Mouse (Mus musculus) embryonic facial prominence, embryonic 11.5 days (tissue): ENCODE data around the gene Serinc2. TPM values are rescaled to one million over a fixed set of nuclear protein-coding genes. Genes with fewer than 3 reads are reported as not detected.

Source experiments
- ATAC-seq: fragments of 200-750 bp; cut with Nextera tagmentation; replicated peaks from 2 replicates; pipeline ENCODE4 v1.8.0; 2017; ENCODE audit warnings: low read depth; ENCODE audit not compliant: insufficient number of reproducible peaks, low FRiP score, low TSS enrichment
- DNase-seq: peaks from one replicate; pipeline ENCODE4 v3.0.0-alpha.2; 2015; ENCODE audit warnings: low spot score
- H3K27ac ChIP-seq: fragments of 300-500 bp; sonication (generic); replicated peaks from 2 replicates; pipeline ENCODE4 v1.5.1; 2014; ENCODE audit warnings: mild to moderate bottlenecking, low read depth, low read length, control low read depth
- H3K27me3 ChIP-seq: fragments of 300-500 bp; sonication (generic); 2 replicates; pipeline ENCODE4 v1.6.1; 2014; ENCODE audit warnings: mild to moderate bottlenecking, low read length, moderate library complexity, mixed read lengths; ENCODE audit not compliant: control insufficient read depth, insufficient read depth
- H3K36me3 ChIP-seq: fragments of 300-500 bp; sonication (generic); replicated peaks from 2 replicates; pipeline ENCODE4 v1.6.1; 2014; ENCODE audit warnings: low read depth, mild to moderate bottlenecking, low read length, moderate library complexity, mixed read lengths; ENCODE audit not compliant: control insufficient read depth, insufficient read depth
- H3K4me1 ChIP-seq: fragments of 300-500 bp; sonication (generic); 2 replicates; pipeline ENCODE4 v1.6.1; 2014; ENCODE audit warnings: low read length, mixed read lengths; ENCODE audit not compliant: control insufficient read depth, insufficient read depth
- H3K4me2 ChIP-seq: fragments of 300-500 bp; sonication (generic); 2 replicates; pipeline ENCODE4 v1.6.1; 2014; ENCODE audit warnings: low read depth, mild to moderate bottlenecking, control low read depth, low read length, moderate library complexity
- H3K4me3 ChIP-seq: fragments of 300-500 bp; sonication (generic); 2 replicates; pipeline ENCODE4 v1.5.1; 2014; ENCODE audit warnings: low read depth, low read length, control low read depth
- H3K9ac ChIP-seq: fragments of 300-500 bp; sonication (generic); replicated peaks from 2 replicates; pipeline ENCODE4 v1.6.1; 2014; ENCODE audit warnings: mild to moderate bottlenecking, control low read depth, low read length
- H3K9me3 ChIP-seq: fragments of 300-500 bp; sonication (generic); replicated peaks from 2 replicates; pipeline ENCODE4 v1.6.1; 2016; ENCODE audit warnings: mild to moderate bottlenecking, low read length, inconsistent platforms, mixed read lengths; ENCODE audit not compliant: control insufficient read depth
- WGBS: fragments of 180-500 bp; shearing (Covaris S2); extraction: QIAGEN DNeasy Blood & Tissue Kit; methylation state at CpG from one replicate; pipeline ENCODE4 v1.1.7; 2014; 5-methylcytosine and 5-hydroxymethylcytosine counted together
- polyA plus RNA-seq: library from polyadenylated mRNA; unstranded; fragments of >200 nt; fragmentation: Nextera tagmentation; extraction: Ambion mirVana; gene quantifications from 2 replicates; pipeline ENCODE4 v1.2.1, GENCODE M21; 2014

Serinc2 gene
- polyA plus RNA-seq, 1 experiment from 2014 or later = 82.7 TPM

DNA sequence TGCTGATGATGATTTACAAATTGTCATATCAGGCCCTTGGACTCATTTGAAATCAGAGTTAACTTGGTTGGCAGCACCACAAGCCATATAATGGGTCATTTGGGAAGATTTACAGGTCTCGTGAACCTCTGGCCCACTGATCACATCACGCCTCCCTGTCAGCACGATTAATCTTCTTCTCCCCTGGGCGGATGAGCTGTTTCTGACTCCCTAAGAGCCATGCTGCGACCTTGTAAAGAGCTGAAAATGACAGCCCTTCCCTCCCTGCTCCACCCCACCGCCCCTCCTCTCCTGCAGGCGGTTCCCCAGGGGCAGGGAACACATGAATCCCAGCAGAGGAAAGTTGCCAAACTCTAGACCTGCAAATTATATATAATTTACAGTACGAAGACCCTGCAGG is 42.6 kb downstream of the Serinc2 start:
- Histone ChIP-seq H3K27me3 (no peaks in the 10 kb centered on the region), H3K27ac (no peak overlapping the region), H3K4me1 (no peaks in the 10 kb centered on the region), H3K9ac (no peak overlapping the region), H3K36me3 (no peaks in the 10 kb centered on the region), H3K4me2 (no peak overlapping the region), H3K9me3 (no peaks in the 10 kb centered on the region), H3K4me3 (no peak overlapping the region)
- ATAC-seq (no peak), DNase-seq (no peak)
- WGBS = 64% methylated on average over 8 of the region's 8 CpGs

DNA sequence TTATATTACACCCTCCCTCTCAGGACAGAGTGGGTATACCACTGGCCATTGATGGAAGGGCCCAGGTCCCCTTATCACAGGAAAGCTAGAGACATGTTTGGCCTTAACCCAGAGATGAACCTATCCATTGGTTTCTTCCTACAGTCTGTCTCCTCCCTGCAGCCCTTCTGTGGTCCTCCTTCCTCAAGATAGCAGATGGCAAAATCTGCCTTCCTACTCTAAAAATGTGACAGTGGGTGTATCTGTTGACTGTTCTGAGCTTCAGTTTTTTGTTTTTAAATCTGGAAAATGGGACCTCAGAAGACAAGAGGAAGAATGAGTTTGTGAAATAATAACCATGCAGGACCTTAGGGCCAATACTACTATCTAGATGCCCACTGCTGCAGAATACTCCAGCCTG is 54.9 kb downstream of the Serinc2 start:
- no peaks in the 10 kb centered on the region for H3K9me3 ChIP-seq
- no peak overlapping the region for H3K9ac ChIP-seq
- no peaks in the 10 kb centered on the region for H3K4me1 ChIP-seq
- H3K27ac ChIP-seq = no peak overlapping the region
- H3K36me3 ChIP-seq = no peaks in the 10 kb centered on the region
- ATAC-seq = no peak
- no peak overlapping the region for H3K4me3 ChIP-seq
- no peak for DNase-seq
- H3K4me2 ChIP-seq = no peak overlapping the region
- H3K27me3 ChIP-seq = no peaks in the 10 kb centered on the region

DNA sequence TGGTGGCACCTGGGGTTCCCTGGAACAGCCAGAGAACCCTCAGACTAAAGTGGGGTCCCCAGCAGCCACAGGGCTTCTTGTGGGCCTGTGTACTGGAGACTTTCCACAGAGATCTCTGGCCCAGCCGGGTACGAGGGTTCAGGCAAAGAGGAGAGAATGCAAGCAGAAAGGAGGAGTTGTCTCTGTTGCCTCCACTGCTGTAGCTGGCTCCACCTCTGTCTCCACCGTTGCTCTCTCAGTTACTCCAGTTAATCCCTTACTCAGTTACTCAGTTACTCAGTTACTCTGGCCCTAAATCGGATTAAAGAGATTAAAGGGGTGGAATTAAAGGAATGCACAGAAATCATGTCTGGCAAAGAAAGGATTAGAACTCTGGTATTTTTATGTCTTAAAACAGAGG is 56.8 kb downstream of the Serinc2 start, which contains the start of gene Gm853:
TSS of gene Gm853 (minus strand) at position 223 of the 400 bp plus-strand sequence.
- DNase-seq (no peak), ATAC-seq (no peak)
- Histone ChIP-seq H3K9ac (no peak within 1 kb of the TSS), H3K4me3 (no peak within 1 kb of the TSS), H3K4me1 (no peaks in the 10 kb centered on the region), H3K27ac (no peak within 1 kb of the TSS), H3K27me3 (no peaks in the 10 kb centered on the region), H3K9me3 (no peaks in the 10 kb centered on the region), H3K36me3 (no peaks in the 10 kb centered on the region), H3K4me2 (no peak within 1 kb of the TSS)
- WGBS = 68% methylated on average over 4 of the region's 4 CpGs

DNA sequence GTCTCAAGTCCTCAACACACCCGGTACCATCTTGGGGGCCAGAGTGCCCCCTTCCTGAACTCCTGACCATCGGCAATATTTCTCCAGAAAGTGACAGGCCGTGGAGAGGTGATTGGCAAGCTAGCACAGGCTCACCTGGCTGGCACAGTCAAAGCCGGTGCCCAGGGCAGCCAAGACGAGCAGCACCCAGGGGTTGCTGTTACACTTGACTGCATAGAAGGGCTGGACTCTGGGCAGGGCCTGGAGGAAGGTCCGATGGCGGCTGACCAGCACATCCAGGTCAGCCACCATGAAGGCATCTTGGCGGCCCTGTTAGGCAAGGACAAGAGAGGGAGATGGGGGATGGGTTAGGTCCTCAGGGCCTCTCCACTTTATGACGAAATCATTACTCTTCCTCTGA is 58.8 kb downstream of the Serinc2 start:
- Histone ChIP-seq H3K9me3 (no peaks in the 10 kb centered on the region), H3K9ac (no peak overlapping the region), H3K4me3 (no peak overlapping the region), H3K27ac (no peak overlapping the region), H3K4me2 (no peak overlapping the region), H3K36me3 (no peaks in the 10 kb centered on the region), H3K4me1 (no peaks in the 10 kb centered on the region), H3K27me3 (no peaks in the 10 kb centered on the region)
- ATAC-seq (no peak), DNase-seq (no peak)
- WGBS = 77% methylated on average over 9 of the region's 9 CpGs

DNA sequence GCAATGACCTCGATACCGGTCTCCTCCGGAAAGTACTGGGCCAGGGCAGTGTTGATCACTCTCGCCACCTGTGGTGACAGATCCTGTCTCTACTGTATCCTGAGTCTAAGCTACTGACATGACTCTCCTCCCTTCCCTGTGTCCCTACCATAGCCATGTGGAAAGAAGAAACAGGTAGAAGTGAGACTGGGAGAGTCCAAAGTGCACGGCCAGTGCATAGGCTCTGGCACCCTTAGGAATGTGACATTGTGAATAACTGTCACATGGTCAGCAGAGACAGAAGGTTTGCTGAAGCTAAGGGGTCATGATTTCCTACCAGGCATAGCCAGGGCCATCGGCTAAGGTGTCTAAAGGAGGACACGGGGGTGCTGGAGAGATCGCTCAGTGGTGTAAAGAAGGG is 63.6 kb downstream of the Serinc2 start:
- Histone ChIP-seq H3K36me3 (no peaks in the 10 kb centered on the region), H3K4me3 (no peak overlapping the region), H3K27me3 (no peaks in the 10 kb centered on the region), H3K9ac (no peak overlapping the region), H3K4me2 (no peak overlapping the region), H3K4me1 (no peaks in the 10 kb centered on the region), H3K27ac (no peak overlapping the region), H3K9me3 (no peaks in the 10 kb centered on the region)
- DNase-seq (no peak), ATAC-seq (no peak)
- 86% methylated on average over 8 of the region's 8 CpGs for WGBS

DNA sequence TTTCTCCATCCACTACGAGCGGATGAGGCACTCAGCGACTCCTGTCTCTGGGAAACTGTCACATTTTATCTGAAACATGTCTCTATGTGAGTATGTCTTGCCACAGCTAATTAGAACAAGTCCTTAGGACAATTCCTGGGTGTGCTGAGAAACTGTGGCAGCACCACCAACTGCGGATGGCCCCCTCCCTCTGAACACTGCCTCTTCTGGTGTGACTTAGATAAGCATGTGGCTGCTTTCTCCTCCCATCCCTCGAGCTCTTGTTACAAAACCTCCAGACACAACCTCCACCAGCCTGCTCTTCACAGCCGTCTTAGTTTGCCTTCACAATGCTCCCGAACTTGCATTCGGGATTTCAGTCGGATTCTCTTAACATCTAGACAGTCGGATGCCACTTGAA is 65.1 kb downstream of the Serinc2 start:
- ATAC-seq = no peak
- no peaks in the 10 kb centered on the region for H3K9me3 ChIP-seq
- WGBS = 80% methylated on average over 10 of the region's 10 CpGs

DNA sequence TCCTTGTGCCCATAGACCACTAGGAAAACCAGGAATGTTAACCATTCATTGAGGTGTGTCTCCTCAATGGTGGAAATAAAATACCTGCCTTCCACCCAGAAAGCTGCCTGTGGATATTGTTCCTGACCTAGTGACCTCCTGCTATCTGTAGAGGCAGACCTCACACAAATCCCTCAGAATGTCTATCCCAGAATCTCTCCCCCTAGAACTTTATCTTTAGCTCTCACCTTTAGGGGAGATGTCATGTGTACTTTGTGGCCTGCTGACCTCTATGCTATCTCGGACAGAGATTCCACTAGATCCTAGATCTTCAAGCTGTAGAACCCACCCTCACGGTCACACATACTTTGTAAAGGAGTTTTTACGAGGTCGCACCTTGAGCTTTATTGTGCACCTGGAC is 65.8 kb downstream of the Serinc2 start:
- ATAC-seq (no peak), DNase-seq (no peak)
- Histone ChIP-seq H3K4me3 (no peak overlapping the region), H3K27ac (no peak overlapping the region), H3K4me2 (no peak overlapping the region), H3K27me3 (no peaks in the 10 kb centered on the region), H3K4me1 (no peaks in the 10 kb centered on the region), H3K9me3 (no peaks in the 10 kb centered on the region), H3K36me3 (no peaks in the 10 kb centered on the region), H3K9ac (no peak overlapping the region)
- WGBS = 89% methylated on average over 4 of the region's 4 CpGs

More for the DNA sequence above, 65.1 kb downstream of the Serinc2 start:
- H3K27ac ChIP-seq = no peak overlapping the region
- no peak overlapping the region for H3K4me2 ChIP-seq
- no peak for DNase-seq
- H3K36me3 ChIP-seq = no peaks in the 10 kb centered on the region
- no peak overlapping the region for H3K9ac ChIP-seq
- H3K4me3 ChIP-seq = no peak overlapping the region
- H3K4me1 ChIP-seq = no peaks in the 10 kb centered on the region
- no peaks in the 10 kb centered on the region for H3K27me3 ChIP-seq

DNA sequence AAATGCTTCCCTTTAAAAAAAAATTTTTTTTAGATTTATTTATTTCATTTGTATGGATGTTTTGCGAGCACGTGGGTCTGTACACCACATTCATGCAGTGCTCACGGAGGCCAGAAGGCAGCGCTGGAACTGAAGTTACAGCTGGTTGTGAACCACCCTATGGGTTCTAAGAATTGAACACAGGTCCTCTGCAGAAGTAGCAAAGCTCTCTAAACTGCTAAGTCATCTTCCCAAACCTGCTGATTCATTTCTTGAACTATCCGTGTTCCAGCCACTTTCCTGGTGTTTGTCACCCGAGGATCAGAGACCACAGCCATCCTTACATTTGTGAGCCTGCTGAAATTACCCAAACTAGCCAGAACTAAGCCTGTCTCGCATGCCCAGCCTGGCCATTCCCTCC is 66.6 kb downstream of the Serinc2 start:
- Histone ChIP-seq H3K36me3 (no peaks in the 10 kb centered on the region), H3K27ac (no peak overlapping the region), H3K9ac (no peak overlapping the region), H3K27me3 (no peaks in the 10 kb centered on the region), H3K9me3 (no peaks in the 10 kb centered on the region), H3K4me1 (no peaks in the 10 kb centered on the region), H3K4me3 (no peak overlapping the region), H3K4me2 (no peak overlapping the region)
- DNase-seq (no peak), ATAC-seq (no peak)
- 80% methylated on average over 7 of the region's 7 CpGs for WGBS
